Mouse (Mus musculus) embryonic fibroblast, embryonic 13.5 days (primary cell): ENCODE measurements around the gene Scamp2. TPM values are rescaled to one million over a fixed set of nuclear protein-coding genes. Genes with fewer than 3 reads are reported as not detected.
A peak's percentile ranks its signal among the peaks of the same experiment; 100 is the strongest.

Source experiments
- H3K27ac ChIP-seq: 2 replicates; pipeline ENCODE4 v1.5.1; 2012; ENCODE audit warnings: low read length, control low read depth, inconsistent platforms; ENCODE audit not compliant: insufficient read depth
- H3K4me1 ChIP-seq: 2 replicates; pipeline ENCODE4 v1.6.1; 2011; ENCODE audit warnings: low read length; ENCODE audit not compliant: control insufficient read depth, insufficient read depth
- H3K4me3 ChIP-seq: 2 replicates; pipeline ENCODE4 v1.5.1; 2011; ENCODE audit warnings: mild to moderate bottlenecking, control low read depth, low read length; ENCODE audit not compliant: insufficient read depth
- CTCF ChIP-seq: IDR thresholded peaks from 2 replicates; pipeline ENCODE4 v1.5.1; 2011; ENCODE audit warnings: mild to moderate bottlenecking, control low read depth, low read length, moderate library complexity, borderline replicate concordance; ENCODE audit not compliant: insufficient read depth
- POLR2A ChIP-seq: IDR thresholded peaks from 2 replicates; pipeline ENCODE4 v1.6.1; 2011; ENCODE audit warnings: low read depth, mild to moderate bottlenecking, control low read depth, low read length, moderate library complexity
- polyA plus RNA-seq: library from polyadenylated mRNA; stranded (reverse); fragments of >200 nt; gene quantifications from 2 replicates; pipeline ENCODE4 v1.2.4, GENCODE M21; 2011; ENCODE audit warnings: low read depth; ENCODE audit not compliant: missing spikeins, insufficient read length

Gene Scamp2
- polyA plus RNA-seq, 1 experiment = 38.2 TPM

- H3K27ac ChIP-seq = no peak overlapping the region
- H3K4me1 ChIP-seq = peaks cover 11% of the 10 kb centered on the region; the same call in 1 of the 2 replicates
- no peak for TF ChIP-seq CTCF
- no peak for TF ChIP-seq POLR2A
- H3K4me3 ChIP-seq = no peak overlapping the region
These were observed 35.2 kb upstream of the Scamp2 start for GRCm38 (mm10) chr9:57525516-57525915.

- no peak overlapping the region for H3K4me3 ChIP-seq
These were observed 34.3 kb upstream of the Scamp2 start for GRCm38 (mm10) chr9:57526435-57526834.

GRCm38 (mm10) chr9:57531946-57532345, 28.8 kb upstream of the Scamp2 start:
- no peak for TF ChIP-seq POLR2A
- TF ChIP-seq CTCF = no peak
- Histone ChIP-seq H3K4me3 (no peak overlapping the region), H3K27ac (no peak overlapping the region), H3K4me1 (no peaks in the 10 kb centered on the region; the same call in 1 of the 2 replicates)

More at GRCm38 (mm10) chr9:57526435-57526834, 34.3 kb upstream of the Scamp2 start:
- TF ChIP-seq POLR2A (no peak), CTCF (no peak)
- Histone ChIP-seq H3K27ac (no peak overlapping the region), H3K4me1 (peaks cover 11% of the 10 kb centered on the region; the same call in 1 of the 2 replicates)

GRCm38 (mm10) chr9:57536362-57536761, 24.4 kb upstream of the Scamp2 start:
- Histone ChIP-seq H3K4me1 (peaks cover 6% of the 10 kb centered on the region; the same call in 1 of the 2 replicates), H3K4me3 (no peak overlapping the region), H3K27ac (no peak overlapping the region)
- TF ChIP-seq CTCF (no peak), POLR2A (no peak)

GRCm38 (mm10) chr9:57537044-57537727, 23.6 kb upstream of the Scamp2 start, which contains the start of gene Fam219b:
TSS of gene Fam219b (plus strand) at chr9:57537528.
- peak within 1 kb of the TSS; percentile 93 for H3K4me3 ChIP-seq
- H3K27ac ChIP-seq = peak within 1 kb of the TSS; percentile 21; the same call in 1 of the 2 replicates
- TF ChIP-seq CTCF (no peak), POLR2A (peak; percentile 82)
- peaks cover 6% of the 10 kb centered on the region; the same call in 1 of the 2 replicates for H3K4me1 ChIP-seq

GRCm38 (mm10) chr9:57537728-57538181, 23.0 kb upstream of the Scamp2 start:
- Histone ChIP-seq H3K27ac (peak overlapping the region; percentile 21; the same call in 1 of the 2 replicates), H3K4me1 (peaks cover 6% of the 10 kb centered on the region; the same call in 1 of the 2 replicates), H3K4me3 (peak overlapping the region; percentile 93)
- no peak for TF ChIP-seq CTCF
- peak; percentile 32; the same call in 1 of the 2 replicates for TF ChIP-seq POLR2A

GRCm38 (mm10) chr9:57539550-57539949, 21.2 kb upstream of the Scamp2 start:
- H3K4me1 ChIP-seq = peaks cover 6% of the 10 kb centered on the region; the same call in 1 of the 2 replicates
- H3K4me3 ChIP-seq = no peak overlapping the region
- no peak overlapping the region for H3K27ac ChIP-seq
- TF ChIP-seq CTCF (no peak), POLR2A (no peak)

GRCm38 (mm10) chr9:57541312-57541711, 19.4 kb upstream of the Scamp2 start:
- TF ChIP-seq CTCF (no peak), POLR2A (no peak)
- H3K27ac ChIP-seq = no peak overlapping the region
- H3K4me3 ChIP-seq = no peak overlapping the region
- peaks cover 6% of the 10 kb centered on the region; the same call in 1 of the 2 replicates for H3K4me1 ChIP-seq

- no peak for TF ChIP-seq POLR2A
- no peak for TF ChIP-seq CTCF
- Histone ChIP-seq H3K27ac (no peak overlapping the region), H3K4me1 (peaks cover 3% of the 10 kb centered on the region; the same call in 1 of the 2 replicates), H3K4me3 (no peak overlapping the region)
These were observed 16.8 kb upstream of the Scamp2 start for GRCm38 (mm10) chr9:57543951-57544350.

- no peak overlapping the region for H3K4me3 ChIP-seq
- H3K27ac ChIP-seq = no peak overlapping the region
- H3K4me1 ChIP-seq = peaks cover 4% of the 10 kb centered on the region; the same call in 1 of the 2 replicates
- TF ChIP-seq POLR2A (no peak), CTCF (no peak)
These were observed 13.5 kb upstream of the Scamp2 start for GRCm38 (mm10) chr9:57547287-57547686.
